Mouse (Mus musculus) kidney, postnatal 0 days (tissue): ENCODE measurements at regions not wholly inside any gene's neighbourhood (a gene's known extent, or its start where the extent isn't known, plus 50 kb on each side); places are given as distances from the start of the nearest gene placed in this dataset.

Experiments
- ATAC-seq: fragments of 200-750 bp; cut with Nextera tagmentation; replicated peaks from 2 replicates; pipeline ENCODE4 v1.8.0; 2017; ENCODE audit warnings: low read depth, moderate number of reproducible peaks, moderate TSS enrichment, moderate library complexity; ENCODE audit not compliant: low FRiP score
- DNase-seq: peaks from one replicate; pipeline ENCODE4 v3.0.0-alpha.2; 2016; ENCODE audit warnings: low spot score
- H3K27ac ChIP-seq: fragments of 300-500 bp; sonication (generic); 2 replicates; pipeline ENCODE4 v1.5.1; 2014; ENCODE audit warnings: mild to moderate bottlenecking
- H3K27me3 ChIP-seq: fragments of 300-500 bp; sonication (generic); 2 replicates; pipeline ENCODE4 v1.6.1; 2014; ENCODE audit warnings: low read length, mixed read lengths; ENCODE audit not compliant: insufficient read depth
- H3K36me3 ChIP-seq: fragments of 300-500 bp; sonication (generic); 2 replicates; pipeline ENCODE4 v1.6.1; 2014; ENCODE audit warnings: low read length, mixed read lengths; ENCODE audit not compliant: insufficient read depth
- H3K4me1 ChIP-seq: fragments of 300-500 bp; sonication (generic); replicated peaks from 2 replicates; pipeline ENCODE4 v1.6.1; 2014; ENCODE audit warnings: antibody characterized with exemption, low read length, mixed read lengths; ENCODE audit not compliant: insufficient read depth
- H3K4me2 ChIP-seq: fragments of 300-500 bp; sonication (generic); 2 replicates; pipeline ENCODE4 v1.6.1; 2014; ENCODE audit warnings: mild to moderate bottlenecking, low read length, moderate library complexity, mixed read lengths
- H3K4me3 ChIP-seq: fragments of 300-500 bp; sonication (generic); replicated peaks from 2 replicates; pipeline ENCODE4 v1.5.1; 2014; ENCODE audit warnings: low read depth, low read length
- H3K9ac ChIP-seq: fragments of 300-500 bp; sonication (generic); 2 replicates; pipeline ENCODE4 v1.6.1; 2014; ENCODE audit warnings: low read depth, low read length
- H3K9me3 ChIP-seq: fragments of 300-500 bp; sonication (generic); replicated peaks from 2 replicates; pipeline ENCODE4 v1.6.1; 2016; ENCODE audit warnings: low read length, inconsistent platforms, mixed read lengths
- CTCF ChIP-seq: IDR thresholded peaks from 2 replicates; pipeline ENCODE4 v1.5.1; 2016; ENCODE audit warnings: antibody characterized with exemption, low read depth, mild to moderate bottlenecking, moderate library complexity
- WGBS: fragments of 180-500 bp; shearing (Covaris S2); extraction: QIAGEN DNeasy Blood & Tissue Kit; methylation state at CpG from one replicate; pipeline ENCODE4 v1.1.7; 2014; 5-methylcytosine and 5-hydroxymethylcytosine counted together

DNA sequence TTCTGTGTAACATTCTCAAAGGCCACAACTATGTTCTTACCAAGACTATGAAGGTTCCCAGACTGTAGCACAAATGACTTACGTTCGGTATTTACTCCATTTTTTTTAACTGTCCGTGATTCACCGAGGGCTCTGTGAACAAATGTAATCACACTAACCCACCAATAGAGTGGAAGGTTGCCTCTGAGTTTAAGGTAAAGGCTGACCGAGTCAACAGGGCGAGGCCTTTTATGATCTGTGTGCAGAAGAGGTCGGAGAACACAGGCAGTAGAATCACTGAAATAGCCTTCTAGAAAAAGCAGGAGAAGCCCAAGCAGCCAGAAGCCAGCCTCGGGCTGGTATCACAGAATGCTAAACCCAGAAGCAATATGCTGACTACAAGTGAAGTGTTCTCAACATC lies 218.9 kb upstream of the Erbb4 start:
- no peaks in the 10 kb centered on the region for H3K9me3 ChIP-seq
- no peak overlapping the region for H3K27ac ChIP-seq
- H3K4me1 ChIP-seq = no peaks in the 10 kb centered on the region
- no peak for TF ChIP-seq CTCF
- no peak overlapping the region for H3K4me2 ChIP-seq
- no peaks in the 10 kb centered on the region for H3K27me3 ChIP-seq
- DNase-seq (no peak), ATAC-seq (no peak)
- H3K4me3 ChIP-seq = no peak overlapping the region
- H3K9ac ChIP-seq = no peak overlapping the region
- 83% methylated on average over 8 of the region's 8 CpGs for WGBS
- no peaks in the 10 kb centered on the region for H3K36me3 ChIP-seq

DNA sequence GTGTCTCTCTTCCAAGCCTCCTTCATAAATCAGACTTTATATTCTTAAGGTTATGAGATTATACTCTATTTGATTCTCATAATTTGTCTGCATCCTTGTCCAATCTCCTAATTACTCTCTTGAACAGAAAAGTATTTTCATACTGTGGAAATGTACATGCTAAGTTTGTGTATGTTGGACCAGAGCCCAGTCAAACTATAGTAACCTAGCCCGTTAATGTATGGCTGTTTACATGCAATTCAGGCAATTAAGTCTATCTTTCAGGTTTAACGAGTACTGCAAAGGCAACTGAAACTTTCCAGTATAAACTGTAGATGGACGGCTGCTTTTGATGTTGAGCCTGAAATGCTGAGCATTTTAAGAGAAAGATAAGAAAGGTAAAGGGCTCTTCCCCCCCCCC lies 211.7 kb upstream of the Erbb4 start:
- H3K4me1 ChIP-seq = no peaks in the 10 kb centered on the region
- H3K36me3 ChIP-seq = no peaks in the 10 kb centered on the region
- H3K4me2 ChIP-seq = no peak overlapping the region
- WGBS = 32% methylated on average over 3 of the region's 3 CpGs
- H3K9ac ChIP-seq = no peak overlapping the region
- ATAC-seq (no peak), DNase-seq (peak; percentile 16)
- H3K27me3 ChIP-seq = no peaks in the 10 kb centered on the region
- H3K4me3 ChIP-seq = no peak overlapping the region
- no peak for TF ChIP-seq CTCF
- H3K9me3 ChIP-seq = no peaks in the 10 kb centered on the region
- no peak overlapping the region for H3K27ac ChIP-seq

DNA sequence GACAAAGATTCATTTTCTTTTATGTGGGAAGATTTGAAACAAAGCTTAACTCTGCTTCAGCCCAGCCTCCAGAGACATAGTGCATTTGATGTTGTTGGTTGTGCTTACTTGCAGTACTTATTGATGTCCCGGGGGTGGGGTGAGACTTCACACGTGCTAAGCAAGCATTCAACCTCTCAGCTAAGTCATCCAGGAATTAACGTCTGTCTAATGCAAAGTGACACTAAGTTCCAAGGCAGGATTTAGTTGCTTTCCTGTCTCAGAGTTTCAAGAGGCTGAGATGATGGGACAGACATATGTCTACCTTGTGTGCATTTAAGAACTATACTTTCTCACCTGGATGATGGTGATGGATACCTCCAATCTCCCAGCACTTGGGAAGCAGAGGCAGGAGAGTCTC lies 189.0 kb upstream of the Erbb4 start:
- Histone ChIP-seq H3K4me3 (no peak overlapping the region), H3K27me3 (no peaks in the 10 kb centered on the region), H3K36me3 (no peaks in the 10 kb centered on the region), H3K9me3 (no peaks in the 10 kb centered on the region), H3K4me2 (no peak overlapping the region), H3K4me1 (no peaks in the 10 kb centered on the region), H3K27ac (no peak overlapping the region), H3K9ac (no peak overlapping the region)
- WGBS = 63% methylated on average over 3 of the region's 3 CpGs
- ATAC-seq (no peak), DNase-seq (no peak)
- no peak for TF ChIP-seq CTCF

DNA sequence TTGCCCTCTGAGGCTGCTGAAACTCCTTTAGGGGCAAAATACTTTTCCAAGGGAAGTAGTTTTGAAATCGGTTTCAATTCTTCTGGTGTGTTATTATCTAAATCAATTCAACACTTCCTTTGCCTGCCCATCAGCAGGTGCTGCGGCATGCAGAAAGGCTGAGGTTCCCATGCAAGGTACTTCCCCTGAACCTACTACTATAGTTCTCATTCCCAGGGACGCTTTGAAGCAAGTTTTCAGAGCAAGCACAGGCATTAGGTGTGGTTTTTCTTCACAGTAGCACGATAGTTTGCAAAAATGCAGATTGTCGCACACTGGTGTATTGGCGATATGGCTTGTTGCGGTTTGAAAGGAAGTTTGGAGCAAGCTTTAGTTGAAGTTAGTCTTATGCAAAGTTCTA lies 183.5 kb upstream of the Erbb4 start:
- Histone ChIP-seq H3K4me1 (no peaks in the 10 kb centered on the region), H3K9me3 (no peaks in the 10 kb centered on the region), H3K4me2 (no peak overlapping the region), H3K27ac (no peak overlapping the region), H3K27me3 (no peaks in the 10 kb centered on the region), H3K4me3 (no peak overlapping the region), H3K36me3 (no peaks in the 10 kb centered on the region), H3K9ac (no peak overlapping the region)
- WGBS = 82% methylated on average over 7 of the region's 7 CpGs
- no peak for TF ChIP-seq CTCF
- DNase-seq (no peak), ATAC-seq (no peak)

DNA sequence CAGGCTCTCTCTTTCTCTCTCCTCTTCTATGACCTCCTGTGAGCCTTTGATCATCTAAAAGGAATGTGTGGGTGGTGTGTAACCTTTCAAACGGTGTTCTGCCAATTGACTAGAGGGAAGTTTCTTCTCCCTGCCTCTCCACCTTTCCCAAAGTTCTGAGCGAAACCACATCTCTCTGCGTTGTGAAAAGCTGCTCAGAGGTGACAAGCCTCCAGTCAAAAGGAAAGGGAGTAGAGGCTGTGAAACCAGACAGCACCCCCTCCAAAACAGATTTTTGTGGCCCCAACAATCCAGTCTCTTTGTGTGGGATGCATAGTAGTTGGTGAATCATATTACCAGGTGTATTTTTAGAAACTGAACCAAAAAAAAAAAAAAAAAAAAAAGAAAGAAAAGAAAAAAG lies 178.5 kb upstream of the Erbb4 start:
- H3K36me3 ChIP-seq = no peaks in the 10 kb centered on the region
- H3K4me1 ChIP-seq = no peaks in the 10 kb centered on the region
- H3K4me3 ChIP-seq = no peak overlapping the region
- H3K9me3 ChIP-seq = no peaks in the 10 kb centered on the region
- H3K4me2 ChIP-seq = no peak overlapping the region
- ATAC-seq (no peak), DNase-seq (no peak)
- no peak for TF ChIP-seq CTCF
- H3K9ac ChIP-seq = no peak overlapping the region
- no peaks in the 10 kb centered on the region for H3K27me3 ChIP-seq
- WGBS = 18% methylated on average over 3 of the region's 3 CpGs
- no peak overlapping the region for H3K27ac ChIP-seq

DNA sequence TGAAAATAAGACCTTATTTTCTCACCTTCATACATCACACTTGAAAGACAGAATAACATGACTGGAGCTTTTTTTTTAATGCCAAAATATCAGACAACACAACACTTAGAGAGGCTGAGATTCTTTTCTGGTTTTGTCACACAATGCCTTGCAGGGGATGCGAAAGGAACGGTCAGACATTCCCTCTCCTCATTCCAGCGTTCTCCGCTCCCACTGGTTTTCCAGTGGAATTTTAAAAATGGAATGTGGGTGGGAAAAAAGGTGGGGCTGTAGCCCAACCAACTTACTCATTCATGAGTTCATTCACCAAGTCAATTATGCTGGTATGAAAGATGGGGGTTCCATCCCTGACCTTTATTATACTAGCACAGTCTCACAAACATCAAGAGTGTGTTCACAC lies 169.6 kb upstream of the Erbb4 start:
- Histone ChIP-seq H3K36me3 (no peaks in the 10 kb centered on the region), H3K9me3 (no peaks in the 10 kb centered on the region), H3K4me2 (no peak overlapping the region), H3K9ac (no peak overlapping the region), H3K27ac (no peak overlapping the region), H3K4me1 (no peaks in the 10 kb centered on the region), H3K4me3 (no peak overlapping the region), H3K27me3 (no peaks in the 10 kb centered on the region)
- 58% methylated on average over 4 of the region's 4 CpGs for WGBS
- ATAC-seq (no peak), DNase-seq (peak; percentile 16)
- no peak for TF ChIP-seq CTCF

DNA sequence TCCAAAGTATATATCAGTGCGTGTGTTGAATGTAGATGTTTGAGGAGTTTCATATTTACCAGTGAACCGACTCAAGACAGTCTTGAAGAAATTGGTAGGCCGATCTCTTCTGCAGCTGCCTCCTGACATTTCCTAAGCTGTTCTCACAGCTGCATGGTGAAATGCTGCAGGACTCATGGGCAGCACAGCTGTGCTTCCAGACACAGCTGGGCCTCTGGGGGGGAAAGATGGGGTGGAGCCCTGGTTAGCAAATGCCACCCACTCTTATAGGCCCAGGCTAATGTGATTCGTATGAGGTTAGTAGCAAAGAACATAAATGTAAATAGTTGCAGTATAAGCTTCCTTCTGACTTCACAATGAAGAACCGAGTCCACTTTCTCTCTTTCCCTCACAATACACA lies 139.8 kb upstream of the Erbb4 start:
- no peak for ATAC-seq
- no peak overlapping the region for H3K4me3 ChIP-seq
- H3K27me3 ChIP-seq = no peaks in the 10 kb centered on the region
- no peak for DNase-seq
- no peak overlapping the region for H3K4me2 ChIP-seq
- no peaks in the 10 kb centered on the region for H3K36me3 ChIP-seq
- no peak overlapping the region for H3K9ac ChIP-seq
- no peak for TF ChIP-seq CTCF
- WGBS = 79% methylated on average over 5 of the region's 5 CpGs
- H3K4me1 ChIP-seq = no peaks in the 10 kb centered on the region
- H3K27ac ChIP-seq = no peak overlapping the region
- no peaks in the 10 kb centered on the region for H3K9me3 ChIP-seq
